Mouse (Mus musculus) A20 (cell line): Measurements from ENCODE around the gene Cdrt4.

Experiments
- DNase-seq: peaks from one replicate; pipeline ENCODE4 v3.0.0-alpha.2; 2011; ENCODE audit warnings: low read depth, low spot score

The Cdrt4 gene

GRCm38 (mm10) chr11:62951012-62951411 lies at the start of gene Cdrt4:
TSS of gene Cdrt4 (plus strand) at chr11:62951193.
- DNase-seq, result no peak

DNA sequence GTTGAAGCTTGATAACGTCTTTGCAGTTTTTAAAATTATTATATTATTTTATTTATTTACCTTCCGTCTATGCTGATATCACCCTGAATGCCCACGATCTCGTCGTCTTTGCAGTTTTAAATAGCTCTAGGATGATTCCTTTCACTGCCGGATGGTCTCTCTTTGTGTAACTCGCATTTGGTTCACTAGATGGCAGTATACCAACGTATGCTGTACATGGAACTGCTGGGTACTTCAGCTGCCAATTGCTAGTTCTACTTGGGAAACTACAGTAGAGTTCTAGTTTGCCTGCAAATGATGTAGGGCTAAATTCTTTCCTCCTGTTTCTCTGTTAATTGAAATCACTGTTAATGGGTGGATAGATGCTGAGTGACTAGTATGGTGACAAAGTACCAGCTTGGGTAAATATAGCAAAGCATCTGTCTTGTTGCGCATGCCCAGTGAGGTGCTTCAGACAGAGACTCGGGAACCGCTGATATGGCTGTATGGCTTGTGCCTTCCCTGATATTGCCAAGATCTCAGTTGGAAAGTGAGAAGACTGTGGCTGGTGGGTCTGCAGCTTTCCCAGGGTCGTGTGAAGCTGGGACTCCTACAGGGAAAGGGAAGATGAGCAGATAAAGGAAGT lies 49.2 kb upstream of the Cdrt4 start:
- DNase-seq, result peak; percentile 73

- no peak for DNase-seq
These were observed 47.0 kb upstream of the Cdrt4 start for GRCm38 (mm10) chr11:62903871-62904495.

GRCm38 (mm10) chr11:62909720-62910306 lies 41.2 kb upstream of the Cdrt4 start:
- peak; percentile 38 for DNase-seq

DNA sequence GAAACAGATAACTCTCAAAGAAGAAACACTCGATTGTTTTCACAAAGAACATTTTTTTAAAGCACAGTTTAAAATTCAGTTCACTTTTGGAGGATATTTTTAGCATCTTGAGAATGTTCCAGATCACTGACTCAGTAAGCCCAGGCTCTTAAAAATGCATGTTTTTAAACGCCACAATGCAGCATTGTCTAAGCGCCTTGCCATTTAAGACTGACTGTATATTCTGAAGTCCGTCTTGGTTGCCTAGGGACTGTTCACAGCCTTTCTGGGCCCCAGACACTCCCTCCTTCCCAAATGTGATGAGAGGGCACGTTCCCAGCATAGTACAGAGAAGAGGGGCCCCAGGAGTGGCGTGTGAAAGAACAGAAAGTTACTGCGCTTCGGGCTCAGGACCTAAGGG lies 39.6 kb upstream of the Cdrt4 start:
- DNase-seq, result peak; percentile 12

DNA sequence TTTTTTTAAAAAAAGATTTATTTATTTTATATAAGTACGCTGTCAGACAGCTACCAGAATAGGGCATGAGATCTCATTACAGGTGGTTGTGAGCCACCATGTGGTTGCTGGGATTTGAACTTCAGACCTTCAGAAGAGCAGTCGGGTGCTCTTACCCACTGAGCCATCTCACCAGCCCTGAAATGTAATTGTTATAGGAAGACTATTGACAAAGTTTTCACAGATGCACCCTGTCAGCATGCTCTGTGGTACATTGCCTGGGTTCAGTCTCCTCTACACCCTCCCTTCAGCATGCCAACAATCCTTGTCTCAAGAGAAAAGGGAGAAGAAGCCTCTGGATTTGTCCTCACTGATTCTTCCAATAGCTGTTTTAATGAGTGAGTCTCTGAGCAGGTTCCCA lies 37.9 kb upstream of the Cdrt4 start:
- no peak for DNase-seq

GRCm38 (mm10) chr11:62914532-62914931 lies 36.5 kb upstream of the Cdrt4 start:
- peak; percentile 32 for DNase-seq

GRCm38 (mm10) chr11:62915486-62915885 lies 35.5 kb upstream of the Cdrt4 start:
- DNase-seq, result no peak

GRCm38 (mm10) chr11:62916765-62917164 lies 34.2 kb upstream of the Cdrt4 start:
- no peak for DNase-seq

- no peak for DNase-seq
These were observed 30.8 kb upstream of the Cdrt4 start for GRCm38 (mm10) chr11:62919946-62920742.

DNA sequence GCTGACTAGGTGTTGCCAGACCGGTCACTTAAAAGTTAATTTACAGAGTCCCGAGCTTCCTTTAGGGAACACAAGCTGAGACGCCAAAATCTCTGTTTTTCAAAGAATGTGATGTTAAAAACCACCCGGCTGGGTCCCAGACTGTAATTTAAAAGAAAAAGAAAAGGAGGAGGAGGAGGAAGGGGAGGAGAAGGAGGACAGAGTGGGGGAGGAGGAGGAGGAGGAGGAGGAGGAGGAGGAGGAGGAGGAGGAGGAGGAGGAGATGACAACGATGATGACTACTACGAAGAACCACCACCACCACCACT lies 30.3 kb upstream of the Cdrt4 start:
- DNase-seq, result no peak

DNA sequence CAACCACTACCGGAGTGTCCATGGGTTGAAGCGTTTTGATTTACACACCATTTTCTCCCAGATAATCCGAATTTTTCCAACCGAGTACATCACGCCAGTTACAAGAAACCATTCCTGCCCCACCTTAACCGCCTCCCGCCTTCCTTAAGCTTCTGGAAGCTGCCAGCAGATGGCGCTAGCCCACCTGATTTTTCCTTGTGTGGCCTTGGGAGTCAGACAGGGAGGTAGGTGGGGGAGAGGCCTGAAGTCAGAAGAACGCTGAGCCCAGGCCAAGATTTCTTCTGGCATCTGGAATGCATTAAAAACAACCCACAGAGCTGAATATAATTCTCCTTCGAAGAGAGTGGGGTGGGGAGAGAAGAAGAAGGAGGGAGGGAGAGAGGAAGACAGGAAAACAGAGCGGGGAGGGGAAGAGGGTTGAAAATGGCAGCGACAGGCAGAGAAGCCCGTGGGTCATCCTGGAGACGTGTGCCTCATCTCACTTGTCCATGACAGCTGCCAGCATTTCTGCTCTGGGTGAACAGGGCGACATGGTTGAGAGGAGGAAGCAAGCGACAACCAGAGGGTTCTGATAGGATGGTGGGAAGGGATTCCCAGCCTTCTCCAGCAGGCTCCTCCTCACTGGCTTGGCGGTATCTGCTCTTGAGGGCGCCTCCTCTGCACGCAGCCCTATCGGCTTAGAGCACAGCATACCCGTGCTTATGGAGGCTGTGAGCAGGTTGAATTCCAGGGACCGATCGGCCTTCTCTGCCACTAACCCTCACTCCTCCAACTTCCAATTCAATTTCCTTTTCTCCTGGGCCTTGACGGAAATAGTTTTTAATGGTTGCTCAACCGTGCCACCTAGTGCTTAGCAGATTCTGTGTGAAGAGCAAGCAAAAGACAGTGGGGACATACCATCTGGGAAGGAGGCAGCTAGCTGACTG lies 29.7 kb upstream of the Cdrt4 start:
- peak; percentile 57 for DNase-seq

DNA sequence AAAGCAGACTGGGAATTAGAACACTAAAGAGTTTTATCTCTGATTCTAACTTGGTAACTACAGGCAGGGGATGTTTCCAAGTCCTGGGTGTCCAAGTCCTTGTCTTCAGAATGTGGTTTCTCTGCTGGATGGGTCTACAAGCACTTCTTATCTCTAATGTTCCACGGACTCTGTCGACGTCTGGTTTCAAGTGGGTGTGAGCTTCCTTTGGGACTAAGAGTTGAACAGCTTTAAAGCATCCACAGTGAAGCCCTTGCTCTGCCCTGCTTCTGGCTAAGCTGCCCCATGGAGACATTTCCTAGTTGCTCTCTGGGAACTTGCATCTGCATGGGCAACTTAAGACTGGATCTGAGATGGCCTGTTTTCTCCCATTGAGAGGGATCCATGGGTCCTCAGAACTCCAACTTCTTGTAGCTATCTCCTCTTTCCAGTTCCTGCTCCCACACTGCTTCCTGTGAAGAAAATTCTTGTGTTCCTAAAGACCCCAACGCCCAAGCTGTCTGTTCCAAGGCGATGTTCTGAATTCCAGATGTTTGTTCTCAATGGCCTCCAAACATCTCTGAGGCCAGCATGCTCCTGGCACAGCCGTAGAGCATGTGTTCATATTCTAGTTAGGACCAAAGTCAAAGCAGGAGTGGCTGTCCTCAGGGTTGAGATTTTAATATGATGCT lies 26.8 kb upstream of the Cdrt4 start:
- DNase-seq, result no peak

- no peak for DNase-seq
These were observed 21.2 kb upstream of the Cdrt4 start for GRCm38 (mm10) chr11:62929799-62930198.

GRCm38 (mm10) chr11:62930574-62930973 lies 20.4 kb upstream of the Cdrt4 start:
- no peak for DNase-seq

DNA sequence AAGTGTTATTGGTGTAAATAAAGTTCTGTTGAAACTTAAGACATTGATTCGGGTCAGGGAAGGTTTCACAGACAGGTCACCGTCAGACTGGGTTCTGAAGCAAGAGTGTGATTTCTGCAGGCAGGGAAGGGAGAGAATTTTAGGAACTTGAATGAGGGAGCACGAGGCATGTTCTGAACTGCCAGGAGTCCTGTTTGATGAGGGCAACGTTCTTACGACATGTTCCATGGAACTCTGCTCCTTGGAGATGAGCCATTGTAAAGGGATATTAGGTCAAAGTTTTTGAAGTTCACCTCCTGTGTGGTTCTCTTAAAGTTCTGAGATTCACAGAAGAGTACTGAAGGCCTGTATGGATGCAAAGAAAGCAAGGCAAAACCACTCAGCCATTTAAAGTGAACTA lies 19.9 kb upstream of the Cdrt4 start:
- DNase-seq, result no peak

DNA sequence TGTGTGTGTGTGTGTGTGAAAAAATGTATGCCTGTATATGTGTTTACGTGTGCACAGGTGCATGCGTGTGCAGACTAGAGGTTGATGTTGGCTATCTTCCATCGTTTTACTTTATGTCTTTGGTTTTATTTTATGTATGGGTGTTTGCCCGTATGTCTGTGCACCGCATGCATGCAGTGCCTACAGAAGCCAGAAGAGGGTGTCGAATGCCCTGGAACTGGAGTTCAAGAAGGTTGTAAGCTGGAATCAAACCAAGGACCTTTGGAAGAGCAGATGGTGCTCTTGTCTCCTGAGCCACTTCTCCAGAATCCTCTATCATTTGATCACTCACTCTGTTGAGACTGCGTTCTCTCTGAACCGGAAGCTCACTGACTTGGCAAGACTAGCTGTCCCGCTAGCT lies 17.9 kb upstream of the Cdrt4 start:
- no peak for DNase-seq

GRCm38 (mm10) chr11:62934795-62935514 lies 16.0 kb upstream of the Cdrt4 start:
- no peak for DNase-seq

DNA sequence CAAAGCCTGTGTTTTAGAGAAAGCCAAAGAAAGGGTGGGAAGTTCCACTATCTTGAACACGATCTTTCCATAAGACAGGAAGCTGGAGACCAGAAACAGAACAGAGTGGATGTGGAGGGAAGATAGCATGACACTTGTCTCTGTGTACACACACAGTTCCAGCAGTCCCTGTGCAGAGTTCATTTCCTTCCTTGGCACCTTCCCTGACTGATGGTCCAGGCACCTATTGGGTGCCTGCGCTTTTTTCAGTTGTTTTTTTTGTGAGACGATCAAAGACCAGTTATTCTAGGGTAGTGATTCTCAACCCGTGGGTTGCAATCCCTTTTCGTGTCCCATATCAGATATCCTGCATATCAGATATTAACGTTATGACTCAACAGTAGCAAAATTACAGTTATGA lies 13.0 kb upstream of the Cdrt4 start:
- DNase-seq, result no peak

DNA sequence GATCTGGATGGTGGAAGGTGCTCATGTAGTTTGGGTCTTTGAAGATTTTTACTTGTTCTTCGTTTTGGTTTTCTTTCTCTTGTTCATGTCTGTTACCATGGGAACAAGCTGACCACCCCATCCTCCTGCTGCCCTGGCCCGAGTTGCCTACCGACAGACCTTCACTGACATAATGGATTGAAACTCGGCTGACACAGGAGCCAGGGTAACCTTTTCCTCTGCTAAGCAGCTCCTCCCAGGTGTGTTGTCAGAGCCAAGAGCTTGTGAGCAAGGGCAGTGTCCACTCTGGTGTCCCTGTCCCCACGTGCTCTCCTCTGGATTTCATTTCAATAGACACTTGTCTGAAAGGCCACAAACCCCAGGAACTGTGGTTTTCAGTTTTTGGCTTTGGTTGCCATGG lies 12.1 kb upstream of the Cdrt4 start:
- DNase-seq, result no peak
